Mouse (Mus musculus) gastrocnemius, postnatal 36 days (tissue): ENCODE measurements around the gene Ift172. TPM values are rescaled to one million over a fixed set of nuclear protein-coding genes. Genes with fewer than 3 reads are reported as not detected.
"Not testable (repeated sequence)": the region's sequence is repeated elsewhere in the genome, so short reads cannot be mapped to it uniquely, and the experiment has no call there.

Source experiments
- DNase-seq, 2 experiments: peaks; one replicate each; pipeline ENCODE4 v3.0.0; 2022
- intact Hi-C: fragments of 180-260 bp; cut with DNase I; formaldehyde crosslinking; loops from one replicate; pipeline ENCODE4 v1.15.1; 2025
- total RNA-seq, 2 experiments: library from RNA; stranded (reverse); gene quantifications; 2 replicates each; pipeline ENCODE4 v1.2.3; 2021

The Ift172 gene
- total RNA-seq, 2 experiments from 2014 or later, result 20.3 to 26.3 TPM

- intact Hi-C loops, result loop anchor here (2.0 to 5.0 kb wide), 2 partner anchors 21 to 107 kb away; partner anchors contain the start of genes Gm9970 and Nrbp1
- DNase-seq, result no peak
Measured at GRCm38 (mm10) chr5:31219911-31220447, 70.9 kb downstream of the Ift172 start.

DNA sequence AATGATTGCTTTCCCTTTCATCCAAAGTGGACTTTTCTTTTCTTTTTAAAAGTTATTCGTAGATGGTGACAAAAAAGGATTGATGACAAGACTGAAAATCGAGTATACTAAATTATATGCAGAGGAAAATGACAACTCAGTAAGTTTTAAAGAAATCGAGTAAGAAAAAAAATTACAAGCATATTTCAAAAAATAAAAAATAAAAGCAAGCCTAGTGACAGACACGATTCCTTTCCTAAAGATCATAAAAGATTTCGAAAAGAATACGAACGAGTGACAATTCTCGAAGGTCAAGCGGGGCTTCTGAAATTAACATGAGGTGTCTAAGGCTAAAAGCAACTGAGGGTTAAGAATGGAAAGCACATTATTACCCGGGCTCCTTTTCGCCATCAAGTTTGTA, 71.4 kb downstream of the Ift172 start:
- intact Hi-C loops, result loop anchor here (5.0 kb wide), 1 partner anchor 108 kb away; no protein-coding TSS in a partner anchor
- no peak for DNase-seq

DNA sequence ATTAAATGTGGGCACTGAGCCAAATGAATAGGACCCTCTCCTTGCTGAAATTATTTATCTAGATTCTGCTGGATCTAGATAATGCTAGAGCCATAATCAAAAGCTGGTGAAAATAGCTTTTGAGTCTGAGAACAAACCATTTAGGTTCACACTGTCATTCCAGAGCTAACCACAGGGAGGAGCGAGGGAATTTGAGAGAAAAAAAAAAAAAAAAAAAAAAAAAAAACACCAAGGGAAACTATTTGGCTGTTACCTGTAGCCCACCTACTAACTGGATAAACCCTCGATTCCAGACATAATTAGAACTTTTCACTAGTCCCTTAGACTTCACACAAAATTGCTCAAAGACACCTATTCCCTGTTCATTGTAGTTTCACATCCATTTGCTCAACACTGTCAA, 71.8 kb downstream of the Ift172 start:
- intact Hi-C loops, result loop anchor here (5.0 kb wide), 1 partner anchor 108 kb away; no protein-coding TSS in a partner anchor
- DNase-seq, result no peak

- no peak for DNase-seq
- intact Hi-C loops, result loop anchor here (5.0 kb wide), 1 partner anchor 109 kb away; no protein-coding TSS in a partner anchor
Measured at GRCm38 (mm10) chr5:31218294-31218693, 72.6 kb downstream of the Ift172 start.

- intact Hi-C loops, result loop anchor here (5.0 kb wide), 1 partner anchor 111 kb away; no protein-coding TSS in a partner anchor
- not testable (repeated sequence) for DNase-seq
Measured at GRCm38 (mm10) chr5:31216554-31216953, 74.4 kb downstream of the Ift172 start.

DNA sequence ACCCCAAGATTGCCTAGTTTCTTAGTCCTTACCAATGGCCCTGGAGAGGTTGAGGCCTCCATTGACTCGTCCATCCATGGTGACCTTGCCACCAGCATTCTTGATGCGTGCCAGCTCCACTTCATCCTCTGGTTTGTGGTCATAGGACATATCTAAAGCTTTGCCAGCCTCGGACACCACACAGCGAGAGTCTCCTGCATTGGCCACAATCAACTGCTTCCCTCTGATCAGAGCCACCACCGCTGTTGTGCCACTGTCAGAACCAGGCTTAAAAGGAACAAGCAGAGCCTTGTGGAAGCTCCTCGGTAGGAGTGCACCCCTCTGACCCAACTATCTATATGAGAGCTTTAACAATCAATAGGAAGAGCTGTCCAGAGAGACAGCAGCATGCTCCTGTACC, 86.5 kb downstream of the Ift172 start:
- intact Hi-C loops, result no loop called here
- no peak for DNase-seq

GRCm38 (mm10) chr5:31203866-31204265, 87.0 kb downstream of the Ift172 start:
- intact Hi-C loops, result no loop called here
- no peak for DNase-seq

Other genes with a start within 250 kb of the Ift172 start
- gene Atraid, start 242.8 kb downstream of the Ift172 start, total RNA-seq, result 10 to 100 TPM; 42.4 to 43.6 TPM
- 1 to 10 TPM; 2.5 to 3.8 TPM for gene Slc5a6, start 242.2 kb downstream of the Ift172 start, total RNA-seq
- 10 to 100 TPM; 21.3 to 21.7 TPM for gene Cad, start 236.3 kb downstream of the Ift172 start, total RNA-seq
- gene Dnajc5g, start 184.8 kb downstream of the Ift172 start, total RNA-seq, result not detected
- not detected for gene Slc30a3, start 182.9 kb downstream of the Ift172 start, total RNA-seq
- gene Trim54, start 174.4 kb downstream of the Ift172 start, total RNA-seq, result 100 to 1,000 TPM; 349 to 367 TPM
- not detected for gene Ucn, start 152.3 kb downstream of the Ift172 start, total RNA-seq
- gene Mpv17, start 136.9 kb downstream of the Ift172 start, total RNA-seq, result 10 to 100 TPM; 19.1 to 23.9 TPM
- gene Gm29609, start 111.2 kb downstream of the Ift172 start, total RNA-seq, result 1 to 10 TPM in 1 of 2 experiments, under 1 TPM in 1; 0.59 to 1.7 TPM
- gene Gtf3c2, start 111.0 kb downstream of the Ift172 start, total RNA-seq, result 10 to 100 TPM; 17.8 to 20.8 TPM
- 10 to 100 TPM; 28.1 to 29.7 TPM for gene Snx17, start 97.9 kb downstream of the Ift172 start, total RNA-seq
- 10 to 100 TPM; 44.1 to 52.9 TPM for gene Eif2b4, start 97.7 kb downstream of the Ift172 start, total RNA-seq
- 1 to 10 TPM; 5.1 to 5.8 TPM for gene Zfp513, start 88.8 kb downstream of the Ift172 start, total RNA-seq
- gene Ppm1g, start 70.4 kb downstream of the Ift172 start, total RNA-seq, result 10 to 100 TPM; 33.9 to 47.2 TPM
- gene Nrbp1, start 50.3 kb downstream of the Ift172 start, total RNA-seq, result 10 to 100 TPM; 51.1 to 60.0 TPM
- gene Gm9970, start 49.9 kb downstream of the Ift172 start, total RNA-seq, result not detected
- 1 to 10 TPM in 1 of 2 experiments, under 1 TPM in 1; 0.81 to 1.6 TPM for gene Krtcap3, start 39.4 kb downstream of the Ift172 start, total RNA-seq
- 1 to 10 TPM in 1 of 2 experiments, under 1 TPM in 1; 0.74 to 1.3 TPM for gene Fndc4, start 5.0 kb upstream of the Ift172 start, total RNA-seq
- not detected for gene Gckr, start 6.3 kb upstream of the Ift172 start, total RNA-seq
- gene Zfp512, start 161.3 kb upstream of the Ift172 start, total RNA-seq, result 10 to 100 TPM in 1 of 2 experiments, 1 to 10 TPM in 1; 9.7 to 13.1 TPM
- gene 4930548H24Rik, start 194.6 kb upstream of the Ift172 start, total RNA-seq, result not detected
- gene Gpn1, start 203.6 kb upstream of the Ift172 start, total RNA-seq, result 10 to 100 TPM; 14.9 to 17.5 TPM
- 10 to 100 TPM; 20.4 to 20.7 TPM for gene Slc4a1ap, start 235.9 kb upstream of the Ift172 start, total RNA-seq
- 10 to 100 TPM in 1 of 2 experiments, 1 to 10 TPM in 1; 9.0 to 10.3 TPM for gene Supt7l, start 236.7 kb upstream of the Ift172 start, total RNA-seq